Mouse (Mus musculus): ENCODE measurements around the gene Usb1. TPM values are rescaled to one million over a fixed set of nuclear protein-coding genes. Genes with fewer than 3 reads are reported as not detected.

The Usb1 gene
- polyA plus RNA-seq, 1 experiment from 2014 or later, result 29.9 TPM

DNA sequence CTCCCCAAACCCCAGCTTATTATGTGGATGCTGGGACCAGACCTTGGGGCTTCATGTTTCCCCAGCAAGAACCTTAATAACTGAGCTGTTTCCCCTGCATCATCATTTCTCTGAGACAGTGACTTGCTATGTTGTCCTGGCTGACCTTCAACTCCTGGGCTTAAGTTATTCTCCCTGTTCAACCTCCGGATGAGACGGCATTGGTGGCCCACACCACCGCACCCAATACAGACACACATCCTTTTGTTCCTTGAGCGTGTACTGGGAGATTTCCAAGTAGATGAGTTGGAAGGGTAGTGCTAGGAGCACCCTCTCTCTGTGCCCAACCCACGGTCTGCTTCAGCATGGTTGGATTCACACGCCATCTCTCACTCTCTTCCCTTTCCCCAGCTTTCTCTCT lies 18.2 kb upstream of the Usb1 start:
- no peaks in the 10 kb centered on the region for H3K27me3 ChIP-seq (ENCODE audit: control insufficient read depth, insufficient read depth, low read length)
- no peak for ATAC-seq (ENCODE audit: low read depth)
- 91% methylated on average over 6 of the region's 6 CpGs for whole genome bisulfite sequencing
- H3K4me2 ChIP-seq (ENCODE audit: low read depth, low read length), result no peak overlapping the region
- H3K9ac ChIP-seq (replicated peaks; ENCODE audit: low read depth, low read length), result no peak overlapping the region
- H3K36me3 ChIP-seq (ENCODE audit: control insufficient read depth, insufficient read depth, low read length), result no peaks in the 10 kb centered on the region
- H3K9me3 ChIP-seq (ENCODE audit: control insufficient read depth, low read length), result no peaks in the 10 kb centered on the region
- H3K27ac ChIP-seq (ENCODE audit: low read depth, low read length), result no peak overlapping the region
- no peak overlapping the region for H3K4me3 ChIP-seq (ENCODE audit: low read depth, low read length)
- H3K4me1 ChIP-seq (ENCODE audit: control insufficient read depth, insufficient read depth, low read length), result peaks cover 4% of the 10 kb centered on the region; the same call in 1 of the 2 replicates

DNA sequence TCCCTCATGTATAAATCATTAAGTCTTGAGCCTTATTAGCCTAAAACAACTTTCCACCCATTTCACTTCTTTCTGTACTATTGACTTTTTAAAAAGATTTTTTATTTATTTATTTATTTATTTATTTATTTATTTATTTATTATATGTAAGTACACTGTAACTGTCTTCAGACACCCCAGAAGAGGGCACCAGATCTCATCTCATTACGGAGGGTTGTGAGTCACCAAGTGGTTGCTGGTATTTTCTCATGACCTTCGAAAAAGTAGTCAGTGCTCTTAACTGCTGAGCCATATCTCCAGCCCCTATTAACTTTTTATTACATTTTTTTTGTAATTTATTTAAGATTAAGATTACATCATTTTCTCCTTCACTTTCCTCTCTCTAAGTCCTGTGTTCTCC lies 17.4 kb upstream of the Usb1 start:
- no peaks in the 10 kb centered on the region for H3K9me3 ChIP-seq (ENCODE audit: control insufficient read depth, low read length)
- no peak for ATAC-seq (ENCODE audit: low read depth)
- H3K36me3 ChIP-seq (ENCODE audit: control insufficient read depth, insufficient read depth, low read length), result no peaks in the 10 kb centered on the region

DNA sequence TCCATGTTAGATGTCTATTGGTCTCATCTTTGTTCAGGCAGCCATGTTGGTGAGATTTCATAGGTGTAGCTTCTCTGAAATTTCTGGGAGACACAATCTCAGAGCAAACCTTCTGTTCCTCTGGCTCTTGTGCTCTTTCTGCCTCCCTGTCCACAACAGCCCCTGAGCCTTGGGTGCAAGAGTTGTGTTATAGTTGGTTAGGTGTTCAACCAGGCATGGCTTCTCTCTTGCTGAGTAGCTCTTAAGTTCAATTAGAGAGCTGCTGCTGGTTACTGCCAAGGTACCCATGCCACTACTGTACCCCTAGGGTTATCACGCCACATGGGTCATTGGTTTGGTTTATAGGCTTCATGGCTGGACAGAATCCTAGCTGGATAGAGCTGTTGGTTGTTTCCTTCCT lies 16.7 kb upstream of the Usb1 start:
- 93% methylated on average over 1 of the region's 1 CpGs for WGBS

More for the DNA sequence above, 17.4 kb upstream of the Usb1 start:
- Histone ChIP-seq H3K4me2 (ENCODE audit: low read depth, low read length) (no peak overlapping the region), H3K27ac (ENCODE audit: low read depth, low read length) (no peak overlapping the region), H3K27me3 (ENCODE audit: control insufficient read depth, insufficient read depth, low read length) (no peaks in the 10 kb centered on the region), H3K4me1 (ENCODE audit: control insufficient read depth, insufficient read depth, low read length) (peaks cover 4% of the 10 kb centered on the region; the same call in 1 of the 2 replicates), H3K4me3 (ENCODE audit: low read depth, low read length) (no peak overlapping the region), H3K9ac (replicated peaks; ENCODE audit: low read depth, low read length) (no peak overlapping the region)
- WGBS, result 85% methylated on average over 2 of the region's 2 CpGs

DNA sequence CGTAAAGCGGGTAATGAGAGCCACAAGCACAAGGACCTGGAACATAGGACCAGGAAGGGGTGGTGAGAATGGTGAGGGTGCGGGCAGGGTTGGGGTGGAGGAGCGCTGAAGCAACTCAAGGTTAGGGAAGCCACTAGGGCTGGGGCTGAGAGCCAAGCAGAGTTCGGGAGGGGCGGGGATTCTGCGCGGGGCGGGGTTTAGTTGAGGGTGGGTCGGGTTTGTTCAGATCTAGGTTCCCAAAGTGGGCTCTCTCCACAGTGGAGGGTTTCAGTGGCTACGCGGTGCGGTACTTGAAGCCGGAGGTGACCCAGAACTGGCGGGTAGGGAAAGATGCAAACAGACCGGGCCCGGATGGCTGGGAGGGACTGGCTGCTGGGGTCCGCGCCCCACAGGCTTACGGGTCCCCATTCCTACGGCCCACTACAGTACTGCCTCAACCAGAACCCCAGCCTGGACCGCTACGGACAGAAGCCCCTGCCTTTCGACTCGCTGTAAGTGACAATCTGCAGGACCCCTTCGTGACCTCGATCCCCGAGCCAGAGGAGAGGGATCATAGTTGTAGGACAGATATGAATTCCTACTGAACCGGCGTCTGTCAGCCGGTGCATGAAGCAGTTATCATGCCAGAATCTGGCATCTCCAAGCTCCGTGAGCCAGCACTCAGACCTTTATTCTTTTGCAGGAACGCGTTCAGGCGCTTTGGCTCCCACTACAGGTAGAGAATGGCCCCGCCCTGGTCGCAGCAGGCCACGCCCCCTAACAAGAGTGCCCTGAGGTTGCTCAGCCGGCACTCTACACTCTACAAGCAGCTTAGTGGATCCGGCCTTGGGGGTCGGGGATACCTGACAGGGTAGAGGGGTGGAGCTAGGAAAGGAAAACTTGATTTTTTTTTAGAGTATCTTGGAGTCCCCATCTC lies 11.6 kb upstream of the Usb1 start:
- 3% methylated on average over 41 of the region's 41 CpGs for WGBS
- no peaks in the 10 kb centered on the region for H3K4me1 ChIP-seq (ENCODE audit: control insufficient read depth, insufficient read depth, low read length)
- H3K4me2 ChIP-seq (ENCODE audit: low read depth, low read length), result peak overlapping the region; percentile 63
- peak; percentile 81 for ATAC-seq (ENCODE audit: low read depth)
- H3K4me3 ChIP-seq (ENCODE audit: low read depth, low read length), result peak overlapping the region; percentile 36
- peaks cover 5% of the 10 kb centered on the region for H3K36me3 ChIP-seq (ENCODE audit: control insufficient read depth, insufficient read depth, low read length)
- H3K27ac ChIP-seq (ENCODE audit: low read depth, low read length), result no peak overlapping the region
- no peaks in the 10 kb centered on the region for H3K27me3 ChIP-seq (ENCODE audit: control insufficient read depth, insufficient read depth, low read length)
- H3K9ac ChIP-seq (replicated peaks; ENCODE audit: low read depth, low read length), result peak overlapping the region; percentile 39; the same call in 1 of the 2 replicates
- H3K9me3 ChIP-seq (ENCODE audit: control insufficient read depth, low read length), result no peaks in the 10 kb centered on the region

More for the DNA sequence above, 16.7 kb upstream of the Usb1 start:
- no peaks in the 10 kb centered on the region for H3K27me3 ChIP-seq (ENCODE audit: control insufficient read depth, insufficient read depth, low read length)
- H3K9ac ChIP-seq (replicated peaks; ENCODE audit: low read depth, low read length), result no peak overlapping the region
- H3K4me2 ChIP-seq (ENCODE audit: low read depth, low read length), result no peak overlapping the region
- H3K4me1 ChIP-seq (ENCODE audit: control insufficient read depth, insufficient read depth, low read length), result peaks cover 3% of the 10 kb centered on the region; the same call in 1 of the 2 replicates
- no peak overlapping the region for H3K27ac ChIP-seq (ENCODE audit: low read depth, low read length)
- H3K36me3 ChIP-seq (ENCODE audit: control insufficient read depth, insufficient read depth, low read length), result no peaks in the 10 kb centered on the region
- no peak for ATAC-seq (ENCODE audit: low read depth)
- no peak overlapping the region for H3K4me3 ChIP-seq (ENCODE audit: low read depth, low read length)
- H3K9me3 ChIP-seq (ENCODE audit: control insufficient read depth, low read length), result no peaks in the 10 kb centered on the region

DNA sequence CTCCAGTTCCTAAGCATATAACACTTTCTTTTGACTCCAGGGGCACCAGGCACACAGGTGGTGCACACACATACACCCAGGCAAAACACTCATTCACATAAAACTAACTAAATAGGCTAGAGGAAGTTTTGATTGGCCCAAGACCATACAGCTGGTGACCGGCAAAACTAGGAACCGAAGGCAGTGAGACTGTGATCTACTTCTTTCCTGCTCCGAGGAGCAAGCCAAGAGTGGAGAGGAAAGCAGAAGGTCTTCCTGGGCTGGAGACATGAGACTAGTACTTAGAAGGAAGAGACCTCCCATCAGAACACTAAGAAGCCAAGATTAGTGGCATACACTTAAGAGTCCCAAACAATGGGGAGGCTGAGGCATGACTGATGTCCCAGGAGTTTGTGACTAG lies 8.9 kb upstream of the Usb1 start:
- H3K4me1 ChIP-seq (ENCODE audit: control insufficient read depth, insufficient read depth, low read length), result 0 out of 2 replicates have a peak, but pooled peaks cover 4% of the 10 kb centered on the region
- peaks cover 25% of the 10 kb centered on the region for H3K36me3 ChIP-seq (ENCODE audit: control insufficient read depth, insufficient read depth, low read length)
- H3K4me2 ChIP-seq (ENCODE audit: low read depth, low read length), result no peak overlapping the region
- no peaks in the 10 kb centered on the region for H3K9me3 ChIP-seq (ENCODE audit: control insufficient read depth, low read length)
- WGBS, result 75% methylated on average over 3 of the region's 3 CpGs
- no peak for ATAC-seq (ENCODE audit: low read depth)
- H3K27me3 ChIP-seq (ENCODE audit: control insufficient read depth, insufficient read depth, low read length), result no peaks in the 10 kb centered on the region
- H3K9ac ChIP-seq (replicated peaks; ENCODE audit: low read depth, low read length), result no peak overlapping the region
- no peak overlapping the region for H3K4me3 ChIP-seq (ENCODE audit: low read depth, low read length)
- no peak overlapping the region for H3K27ac ChIP-seq (ENCODE audit: low read depth, low read length)

DNA sequence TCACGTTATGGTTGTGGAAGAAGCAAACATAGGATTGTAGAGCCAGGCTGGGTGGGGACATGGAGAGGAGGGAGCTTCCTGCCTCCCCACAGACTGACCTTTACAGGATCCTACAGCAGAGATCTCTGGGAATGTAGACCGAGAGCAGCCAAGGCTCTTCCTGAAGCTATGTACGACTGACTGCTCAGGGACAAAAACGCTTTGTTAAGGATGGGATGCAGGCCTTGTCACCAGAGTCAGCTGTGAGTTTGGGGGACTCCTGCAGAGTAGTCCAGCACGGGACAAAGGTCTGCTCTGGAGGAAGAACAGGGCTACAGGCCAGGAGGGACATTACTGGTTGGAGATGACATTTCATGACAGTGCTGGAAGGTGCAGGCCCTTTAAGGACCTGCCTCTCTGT lies 7.4 kb upstream of the Usb1 start:
- ATAC-seq (ENCODE audit: low read depth), result no peak
- Histone ChIP-seq H3K9ac (replicated peaks; ENCODE audit: low read depth, low read length) (no peak overlapping the region), H3K9me3 (ENCODE audit: control insufficient read depth, low read length) (no peaks in the 10 kb centered on the region), H3K27me3 (ENCODE audit: control insufficient read depth, insufficient read depth, low read length) (no peaks in the 10 kb centered on the region), H3K36me3 (ENCODE audit: control insufficient read depth, insufficient read depth, low read length) (peaks cover 39% of the 10 kb centered on the region), H3K4me1 (ENCODE audit: control insufficient read depth, insufficient read depth, low read length) (0 out of 2 replicates have a peak, but pooled peaks cover 4% of the 10 kb centered on the region), H3K27ac (ENCODE audit: low read depth, low read length) (no peak overlapping the region), H3K4me3 (ENCODE audit: low read depth, low read length) (no peak overlapping the region), H3K4me2 (ENCODE audit: low read depth, low read length) (no peak overlapping the region)
- WGBS, result 56% methylated on average over 5 of the region's 5 CpGs

DNA sequence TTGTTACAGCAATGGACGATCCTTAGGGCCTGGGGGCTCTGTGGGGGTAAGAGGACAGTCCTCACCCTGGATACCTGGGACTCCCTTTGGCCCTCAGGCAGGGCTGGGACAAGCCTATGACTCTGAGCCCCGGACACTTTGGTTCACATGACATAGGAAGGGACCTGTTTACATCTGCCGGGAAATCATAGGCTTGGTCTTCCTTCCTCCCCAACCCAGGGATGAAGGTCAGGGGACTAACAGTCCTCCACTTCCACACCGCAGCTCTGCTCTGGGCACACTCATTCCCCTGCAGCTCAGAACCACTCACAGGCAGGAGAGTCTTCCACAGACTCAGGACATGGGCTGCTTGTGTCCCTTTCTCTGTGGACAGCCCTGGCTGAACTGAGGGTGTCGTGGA lies 5.3 kb upstream of the Usb1 start:
- Histone ChIP-seq H3K27me3 (ENCODE audit: control insufficient read depth, insufficient read depth, low read length) (no peaks in the 10 kb centered on the region), H3K9me3 (ENCODE audit: control insufficient read depth, low read length) (no peaks in the 10 kb centered on the region), H3K4me1 (ENCODE audit: control insufficient read depth, insufficient read depth, low read length) (peaks cover 14% of the 10 kb centered on the region), H3K9ac (replicated peaks; ENCODE audit: low read depth, low read length) (no peak overlapping the region), H3K4me3 (ENCODE audit: low read depth, low read length) (no peak overlapping the region), H3K4me2 (ENCODE audit: low read depth, low read length) (no peak overlapping the region), H3K36me3 (ENCODE audit: control insufficient read depth, insufficient read depth, low read length) (peaks cover 39% of the 10 kb centered on the region), H3K27ac (ENCODE audit: low read depth, low read length) (no peak overlapping the region)
- WGBS, result 90% methylated on average over 5 of the region's 5 CpGs
- ATAC-seq (ENCODE audit: low read depth), result no peak

DNA sequence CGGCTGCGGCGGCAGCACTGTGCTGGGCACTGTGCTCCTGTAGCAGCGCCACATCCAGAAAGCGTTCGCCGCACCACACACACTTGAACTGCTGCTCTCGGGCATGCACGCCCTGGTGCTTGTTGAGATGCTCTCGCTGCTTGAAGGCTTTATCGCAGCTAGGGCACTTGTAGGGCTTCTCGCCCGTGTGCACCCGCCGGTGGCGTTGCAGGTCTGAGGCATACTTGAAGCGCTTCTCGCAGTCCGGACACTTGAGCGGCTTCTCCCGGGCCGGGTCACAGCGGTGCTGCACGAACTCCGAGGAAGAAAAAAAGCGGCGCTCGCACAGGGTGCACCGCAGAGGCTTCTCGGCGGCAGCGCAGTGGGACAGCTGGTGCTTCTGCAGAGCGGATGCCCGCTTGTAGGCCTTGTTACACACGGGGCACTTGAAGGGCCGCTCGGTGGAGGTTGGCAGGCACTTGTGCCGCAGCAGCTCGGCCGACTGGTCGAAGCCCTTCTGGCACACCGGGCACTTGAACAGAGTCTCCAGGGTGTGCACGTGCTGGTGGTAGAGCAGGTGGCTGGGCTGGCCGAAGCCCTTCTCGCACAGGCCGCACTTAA lies 4.1 kb upstream of the Usb1 start:
- Histone ChIP-seq H3K4me2 (ENCODE audit: low read depth, low read length) (no peak overlapping the region), H3K27me3 (ENCODE audit: control insufficient read depth, insufficient read depth, low read length) (no peaks in the 10 kb centered on the region), H3K9me3 (ENCODE audit: control insufficient read depth, low read length) (no peaks in the 10 kb centered on the region), H3K9ac (replicated peaks; ENCODE audit: low read depth, low read length) (no peak overlapping the region), H3K4me3 (ENCODE audit: low read depth, low read length) (no peak overlapping the region), H3K36me3 (ENCODE audit: control insufficient read depth, insufficient read depth, low read length) (peaks cover 39% of the 10 kb centered on the region), H3K4me1 (ENCODE audit: control insufficient read depth, insufficient read depth, low read length) (peaks cover 14% of the 10 kb centered on the region), H3K27ac (ENCODE audit: low read depth, low read length) (no peak overlapping the region)
- no peak for ATAC-seq (ENCODE audit: low read depth)
- 80% methylated on average over 46 of the region's 46 CpGs for WGBS

DNA sequence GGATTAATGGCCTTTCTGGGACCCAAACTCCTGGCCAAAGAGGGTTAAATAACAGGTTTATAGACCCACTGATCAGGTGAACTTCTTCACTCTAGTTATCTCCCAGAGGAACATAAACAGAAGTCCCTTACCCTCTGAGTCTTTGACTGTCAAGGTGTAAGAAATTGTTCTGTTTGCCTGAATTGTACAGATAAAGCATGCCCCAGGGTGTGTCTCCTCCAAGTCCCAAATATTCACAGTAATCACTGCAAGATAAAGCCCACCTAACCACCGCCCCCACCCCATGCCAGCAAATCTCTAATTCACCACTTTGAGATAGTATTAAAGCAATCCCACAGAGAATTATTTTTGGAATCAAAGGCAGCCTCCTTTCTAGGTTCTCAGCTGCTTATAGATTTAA lies 1.7 kb upstream of the Usb1 start:
- Histone ChIP-seq H3K27ac (ENCODE audit: low read depth, low read length) (no peak overlapping the region; the same call in 1 of the 2 replicates), H3K4me1 (ENCODE audit: control insufficient read depth, insufficient read depth, low read length) (peaks cover 14% of the 10 kb centered on the region)
- 93% methylated on average over 1 of the region's 1 CpGs for WGBS

More for the DNA sequence above, 1.7 kb upstream of the Usb1 start:
- no peaks in the 10 kb centered on the region for H3K27me3 ChIP-seq (ENCODE audit: control insufficient read depth, insufficient read depth, low read length)
- ATAC-seq (ENCODE audit: low read depth), result no peak
- peak overlapping the region; percentile 90 for H3K4me3 ChIP-seq (ENCODE audit: low read depth, low read length)
- no peaks in the 10 kb centered on the region for H3K9me3 ChIP-seq (ENCODE audit: control insufficient read depth, low read length)
- peak overlapping the region; percentile 83 for H3K4me2 ChIP-seq (ENCODE audit: low read depth, low read length)
- peaks cover 35% of the 10 kb centered on the region for H3K36me3 ChIP-seq (ENCODE audit: control insufficient read depth, insufficient read depth, low read length)
- H3K9ac ChIP-seq (replicated peaks; ENCODE audit: low read depth, low read length), result peak overlapping the region; percentile 96
